Mouse (Mus musculus) gastrocnemius, adult 2 months (tissue): ENCODE measurements around the gene Tspan10. TPM values are rescaled to one million over a fixed set of nuclear protein-coding genes. Genes with fewer than 3 reads are reported as not detected.
"Not testable (repeated sequence)": the region's sequence is repeated elsewhere in the genome, so short reads cannot be mapped to it uniquely, and the experiment has no call there.

ENCODE experiments used
- DNase-seq: peaks from one replicate; pipeline ENCODE4 v3.0.0; 2022
- H3K27ac ChIP-seq: fragments of 200-600 bp; 2 replicates; pipeline ENCODE4 v1.8.1; 2022; ENCODE audit warnings: mild to moderate bottlenecking
- H3K4me3 ChIP-seq: fragments of 200-600 bp; 2 replicates; pipeline ENCODE4 v1.8.1; 2022; ENCODE audit warnings: mild to moderate bottlenecking, moderate library complexity
- CTCF ChIP-seq: fragments of 200-600 bp; IDR thresholded peaks from 2 replicates; pipeline ENCODE4 v1.8.1; 2022; ENCODE audit warnings: antibody characterized with exemption, mild to moderate bottlenecking, moderate library complexity
- intact Hi-C: fragments of 180-260 bp; cut with DNase I; formaldehyde crosslinking; loops from one replicate; pipeline ENCODE4 v1.15.1; 2025
- long read RNA-seq, 2 experiments: library from polyadenylated mRNA; stranded (forward); transcript quantifications; one replicate each; pipeline ENCODE4 v2.0.0; 2021
- total RNA-seq, 2 experiments: library from RNA; stranded (reverse); gene quantifications; 2 replicates each; pipeline ENCODE4 v1.2.3; 2021

Tspan10 gene
- 1 to 10 TPM in 1 of 2 experiments, not detected in 1; 1.1 TPM for total RNA-seq
- long read RNA-seq, experiment 1 = 0 reads
- long read RNA-seq, experiment 2 = 0 reads

DNA sequence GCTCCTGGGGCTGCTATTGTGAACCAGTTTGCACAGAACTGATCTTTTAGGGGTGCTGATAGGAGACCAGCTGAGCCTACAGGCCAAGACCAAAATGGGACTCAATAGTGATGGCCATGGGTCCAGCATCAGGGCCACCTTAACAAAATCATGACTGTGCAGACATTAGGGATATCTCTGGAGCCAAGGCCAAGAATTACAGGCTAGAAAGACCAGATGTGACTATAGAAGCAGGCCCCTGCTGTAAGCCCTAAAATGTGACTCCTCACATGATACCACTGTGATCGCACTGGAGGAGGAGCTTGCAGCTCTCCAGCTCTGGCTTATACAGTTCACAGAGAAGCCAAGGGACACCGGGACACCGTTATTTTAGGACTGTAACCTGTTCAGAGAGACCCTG, at the start of gene Tspan10:
Gene Tspan10 (plus strand): TSS at position 301 of the 400 bp plus-strand sequence.
- Histone ChIP-seq H3K4me3 (no peak within 1 kb of the TSS), H3K27ac (no peak within 1 kb of the TSS)
- intact Hi-C loops = no loop called here
- no peak for DNase-seq
- no peak for TF ChIP-seq CTCF

- DNase-seq = no peak
- TF ChIP-seq CTCF = no peak
- H3K27ac ChIP-seq = peak overlapping the region; percentile 71
- no peak overlapping the region for H3K4me3 ChIP-seq
- intact Hi-C loops = no loop called here
These were observed 46.8 kb upstream of the Tspan10 start for GRCm38 (mm10) chr11:120395661-120396060.

GRCm38 (mm10) chr11:120397602-120398001, 44.8 kb upstream of the Tspan10 start:
- Histone ChIP-seq H3K27ac (peak overlapping the region; percentile 28), H3K4me3 (no peak overlapping the region)
- intact Hi-C loops = no loop called here
- DNase-seq = no peak
- TF ChIP-seq CTCF = no peak

DNA sequence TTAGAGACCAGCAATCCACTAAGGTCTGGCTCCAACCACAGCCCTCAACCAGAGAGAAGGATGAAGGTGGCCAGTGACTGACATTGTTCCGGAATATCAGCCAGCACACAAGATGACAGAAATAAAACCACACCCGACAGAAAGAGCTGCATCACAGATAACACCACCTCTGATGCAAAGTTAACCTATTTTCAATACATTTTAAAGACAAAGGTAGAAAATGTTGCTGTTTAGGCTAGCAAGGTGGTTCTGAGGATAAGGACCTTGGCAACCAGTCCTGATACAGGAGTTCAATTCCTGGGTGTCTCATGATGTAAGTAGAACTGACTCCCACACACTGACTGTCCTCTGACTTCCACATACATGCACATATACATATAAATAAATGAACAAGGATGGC, 43.1 kb upstream of the Tspan10 start:
- TF ChIP-seq CTCF = no peak
- Histone ChIP-seq H3K27ac (no peak overlapping the region), H3K4me3 (no peak overlapping the region)
- intact Hi-C loops = no loop called here
- DNase-seq = no peak

DNA sequence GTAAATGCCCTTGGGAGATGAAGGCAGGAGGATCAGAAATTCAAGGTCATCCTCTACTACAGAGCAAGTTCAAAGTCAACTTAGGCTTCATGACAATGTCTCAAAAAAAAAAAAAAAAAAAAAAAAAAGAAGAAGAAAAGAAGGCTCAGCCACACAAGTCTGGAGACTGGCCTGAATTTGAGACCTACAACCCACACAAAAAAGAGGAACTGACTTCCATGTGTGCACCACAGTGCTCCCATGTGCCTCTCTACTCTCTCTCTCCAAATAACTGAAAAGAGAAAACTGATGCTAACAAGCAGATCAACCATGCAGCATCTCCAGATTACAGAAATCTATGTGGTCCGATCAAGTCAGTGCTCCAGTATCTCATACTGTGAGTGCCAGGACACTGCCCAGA, 37.6 kb upstream of the Tspan10 start:
- H3K27ac ChIP-seq = no peak overlapping the region
- DNase-seq = no peak
- no peak overlapping the region for H3K4me3 ChIP-seq
- no peak for TF ChIP-seq CTCF
- intact Hi-C loops = no loop called here

DNA sequence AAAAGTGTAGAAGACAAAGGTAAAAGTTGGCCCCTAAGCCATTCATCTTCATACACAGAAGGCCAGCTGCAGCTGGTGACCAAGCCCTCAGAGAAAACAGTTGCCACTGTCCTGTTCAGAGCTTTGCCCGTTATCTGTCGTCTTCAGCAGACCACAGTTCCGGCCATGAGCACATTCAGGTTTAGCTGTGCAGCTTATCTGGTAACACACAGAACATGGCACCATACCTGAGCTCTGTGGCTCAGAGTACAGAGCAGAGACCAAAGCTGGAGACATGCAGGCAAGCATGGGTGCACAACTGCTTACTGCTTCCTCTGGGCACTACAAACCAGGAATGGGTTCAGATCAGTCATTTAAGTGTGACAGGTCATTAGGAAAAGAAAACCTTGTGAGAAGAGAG, 36.6 kb upstream of the Tspan10 start:
- TF ChIP-seq CTCF = no peak
- DNase-seq = no peak
- Histone ChIP-seq H3K27ac (no peak overlapping the region), H3K4me3 (no peak overlapping the region)
- intact Hi-C loops = no loop called here

DNA sequence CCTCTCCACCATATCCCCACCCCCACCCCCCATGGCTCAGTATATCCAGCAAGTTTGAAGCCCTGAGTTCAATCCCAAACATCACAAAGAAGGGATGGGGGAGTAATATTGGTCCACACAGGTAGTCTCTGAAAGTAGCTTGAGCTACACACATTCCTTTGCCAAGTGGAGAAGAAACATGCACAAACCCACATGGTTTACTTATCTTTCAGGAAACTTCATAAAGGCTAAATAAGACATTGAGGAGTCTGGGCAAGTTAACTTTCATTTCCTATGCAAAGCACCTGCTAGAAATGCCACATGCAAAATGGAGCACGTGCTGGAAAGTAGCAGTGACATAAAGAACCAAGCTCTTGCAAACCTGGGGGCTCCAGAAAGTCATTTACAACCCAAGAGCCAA, 36.0 kb upstream of the Tspan10 start:
- Histone ChIP-seq H3K4me3 (no peak overlapping the region), H3K27ac (no peak overlapping the region)
- TF ChIP-seq CTCF = no peak
- no peak for DNase-seq
- intact Hi-C loops = no loop called here

DNA sequence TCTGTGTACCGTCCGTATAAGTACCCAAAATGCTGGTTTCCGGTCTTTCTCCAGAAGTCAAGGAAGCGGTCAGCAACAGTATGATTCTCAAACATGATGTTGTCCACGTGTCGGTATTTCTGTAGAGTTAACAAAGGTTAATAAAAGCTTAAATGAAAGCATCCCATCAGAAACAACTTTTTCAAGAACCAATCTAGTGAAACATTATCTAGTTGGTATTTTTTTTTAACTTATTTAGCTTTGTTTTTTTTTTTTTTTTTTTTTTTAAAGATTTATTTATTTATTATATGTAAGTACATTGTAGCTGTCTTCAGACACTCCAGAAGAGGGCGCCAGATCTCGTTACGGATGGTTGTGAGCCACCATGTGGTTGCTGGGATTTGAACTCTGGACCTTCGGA, 28.8 kb upstream of the Tspan10 start:
- H3K4me3 ChIP-seq, intact Hi-C loops, DNase-seq, H3K27ac ChIP-seq: not testable (repeated sequence)

DNA sequence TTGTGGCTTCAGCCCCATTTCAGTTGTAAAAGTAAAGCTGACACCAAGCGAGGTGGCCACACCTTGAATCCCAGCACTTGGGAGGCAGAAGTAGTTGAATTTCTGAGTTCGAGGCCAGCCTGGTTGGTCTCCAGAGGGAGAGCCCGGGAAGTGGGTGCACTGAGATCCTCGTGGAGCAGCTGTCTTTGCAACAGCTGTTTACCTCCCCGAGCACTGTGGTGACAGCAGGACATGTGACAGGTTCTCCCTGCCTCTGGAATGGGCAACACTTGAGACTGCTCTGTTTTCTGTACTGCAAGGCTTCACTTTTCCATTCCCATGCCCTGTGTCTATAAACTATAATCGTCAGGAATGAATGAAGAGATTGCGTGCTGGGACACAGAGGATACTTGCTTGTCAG, 24.6 kb upstream of the Tspan10 start:
- H3K27ac ChIP-seq = no peak overlapping the region
- DNase-seq = no peak
- no peak overlapping the region for H3K4me3 ChIP-seq
- no peak for TF ChIP-seq CTCF
- intact Hi-C loops = loop anchor here (2.0 kb wide), 1 partner anchor 17 kb away; no protein-coding TSS in a partner anchor

GRCm38 (mm10) chr11:120418592-120418991, 23.9 kb upstream of the Tspan10 start:
- intact Hi-C loops = no loop called here
- TF ChIP-seq CTCF = no peak
- Histone ChIP-seq H3K4me3 (no peak overlapping the region), H3K27ac (no peak overlapping the region)
- no peak for DNase-seq

GRCm38 (mm10) chr11:120422651-120423568, 19.5 kb upstream of the Tspan10 start:
- no peak overlapping the region for H3K4me3 ChIP-seq
- TF ChIP-seq CTCF = no peak
- peak; percentile 57 for DNase-seq
- intact Hi-C loops = loop anchor here (2.0 to 5.0 kb wide), 2 partner anchors 36 to 64 kb away; no protein-coding TSS in a partner anchor
- peak overlapping the region; percentile 87 for H3K27ac ChIP-seq

- intact Hi-C loops = loop anchor here (2.0 to 5.0 kb wide), 2 partner anchors 36 to 65 kb away; no protein-coding TSS in a partner anchor
- DNase-seq = peak; percentile 72
- TF ChIP-seq CTCF = peak; percentile 87
- Histone ChIP-seq H3K27ac (peak overlapping the region; percentile 87), H3K4me3 (no peak overlapping the region)
These were observed 18.7 kb upstream of the Tspan10 start for GRCm38 (mm10) chr11:120423569-120424295.

DNA sequence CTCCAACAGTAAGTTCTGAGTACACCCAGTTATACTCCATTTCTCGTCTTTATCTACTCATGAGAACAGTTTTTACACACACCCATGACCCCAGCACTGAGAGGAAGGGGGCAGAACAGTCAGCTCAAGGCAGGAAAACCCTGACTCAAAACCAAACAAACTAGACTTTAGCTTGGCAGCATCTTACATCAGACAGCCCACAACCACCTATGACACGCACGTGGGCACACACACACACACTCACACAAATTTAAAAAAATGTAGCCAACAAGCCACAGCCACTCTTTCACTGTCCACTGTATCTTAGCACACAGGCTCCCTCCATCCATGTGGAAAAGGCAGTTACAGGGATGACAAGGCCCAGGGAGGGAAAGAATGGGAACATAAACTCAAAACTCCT, 15.7 kb upstream of the Tspan10 start:
- Histone ChIP-seq H3K4me3 (no peak overlapping the region), H3K27ac (no peak overlapping the region)
- intact Hi-C loops = no loop called here
- DNase-seq = no peak
- no peak for TF ChIP-seq CTCF
